Mouse (Mus musculus) heart, postnatal 25 days (tissue): ENCODE results near the gene Mrvi1. TPM values are rescaled to one million over a fixed set of nuclear protein-coding genes. Genes with fewer than 3 reads are reported as not detected.
"Not testable (repeated sequence)": the region's sequence is repeated elsewhere in the genome, so short reads cannot be mapped to it uniquely, and the experiment has no call there.

Experiments used
- DNase-seq: peaks from one replicate; pipeline ENCODE4 v3.0.0; 2022; ENCODE audit warnings: low spot score
- intact Hi-C: fragments of 180-260 bp; cut with DNase I; formaldehyde crosslinking; loops from one replicate; pipeline ENCODE4 v1.15.1; 2025
- total RNA-seq, 2 experiments: library from RNA; stranded (reverse); gene quantifications; 2 replicates each; pipeline ENCODE4 v1.2.3; 2021

Gene Mrvi1
- total RNA-seq, 2 experiments from 2014 or later: 10.6 to 16.1 TPM

GRCm38 (mm10) chr7:110903226-110903625 lies 79.0 kb downstream of the Mrvi1 start:
- DNase-seq: no peak
- intact Hi-C loops: no loop called here

GRCm38 (mm10) chr7:110897202-110897601 lies 85.1 kb downstream of the Mrvi1 start:
- intact Hi-C loops: no loop called here
- no peak for DNase-seq

GRCm38 (mm10) chr7:110896453-110896852 lies 85.8 kb downstream of the Mrvi1 start:
- intact Hi-C loops: no loop called here
- no peak for DNase-seq

- intact Hi-C loops, DNase-seq: not testable (repeated sequence)
These were observed 86.5 kb downstream of the Mrvi1 start for GRCm38 (mm10) chr7:110895772-110896171.

GRCm38 (mm10) chr7:110894673-110895072 lies 87.6 kb downstream of the Mrvi1 start:
- intact Hi-C loops: loop anchor here (5.0 kb wide), 1 partner anchor 38 kb away; no protein-coding TSS in a partner anchor
- DNase-seq: no peak

GRCm38 (mm10) chr7:110893943-110894610 lies 88.2 kb downstream of the Mrvi1 start:
- intact Hi-C loops: loop anchor here (5.0 kb wide), 1 partner anchor 38 kb away; no protein-coding TSS in a partner anchor
- peak; percentile 18 for DNase-seq

GRCm38 (mm10) chr7:110891501-110891986 lies 90.7 kb downstream of the Mrvi1 start:
- intact Hi-C loops: loop anchor here (5.0 kb wide), 1 partner anchor 41 kb away; no protein-coding TSS in a partner anchor
- peak; percentile 53 for DNase-seq

- intact Hi-C loops: no loop called here
- no peak for DNase-seq
These were observed 100.4 kb downstream of the Mrvi1 start for GRCm38 (mm10) chr7:110881746-110882333.

- intact Hi-C loops: no loop called here
- no peak for DNase-seq
These were observed 104.2 kb downstream of the Mrvi1 start for GRCm38 (mm10) chr7:110878028-110878427.

GRCm38 (mm10) chr7:110876965-110877364 lies 105.3 kb downstream of the Mrvi1 start:
- no peak for DNase-seq
- intact Hi-C loops: no loop called here

GRCm38 (mm10) chr7:110868807-110869206 lies 113.5 kb downstream of the Mrvi1 start:
- intact Hi-C loops: no loop called here
- DNase-seq: no peak

- DNase-seq: no peak
- intact Hi-C loops: no loop called here
These were observed 115.1 kb downstream of the Mrvi1 start for GRCm38 (mm10) chr7:110867116-110867515.

GRCm38 (mm10) chr7:110866021-110866420 lies 116.2 kb downstream of the Mrvi1 start:
- no peak for DNase-seq
- intact Hi-C loops: no loop called here

GRCm38 (mm10) chr7:110865570-110865969 lies 116.7 kb downstream of the Mrvi1 start:
- intact Hi-C loops: no loop called here

GRCm38 (mm10) chr7:110865038-110865437 lies 117.2 kb downstream of the Mrvi1 start:
- DNase-seq: no peak
- intact Hi-C loops: no loop called here

More at GRCm38 (mm10) chr7:110865570-110865969, 116.7 kb downstream of the Mrvi1 start:
- DNase-seq: no peak

GRCm38 (mm10) chr7:110862751-110863289 lies 119.4 kb downstream of the Mrvi1 start, which contains the start of gene Lyve1:
Gene Lyve1, minus strand, starts transcription at chr7:110863239.
- intact Hi-C loops: no loop called here
- peak; percentile 16 for DNase-seq

- intact Hi-C loops: no loop called here
- DNase-seq: no peak
These were observed 122.1 kb downstream of the Mrvi1 start for GRCm38 (mm10) chr7:110860129-110860528.

- no peak for DNase-seq
- intact Hi-C loops: no loop called here
These were observed 126.7 kb downstream of the Mrvi1 start for GRCm38 (mm10) chr7:110855604-110856003.

GRCm38 (mm10) chr7:110854927-110855546 lies 127.2 kb downstream of the Mrvi1 start:
- intact Hi-C loops: no loop called here
- DNase-seq: no peak

GRCm38 (mm10) chr7:110854519-110854918 lies 127.7 kb downstream of the Mrvi1 start:
- no peak for DNase-seq

More at GRCm38 (mm10) chr7:110854519-110854918, 127.7 kb downstream of the Mrvi1 start:
- intact Hi-C loops: no loop called here
